Mouse (Mus musculus) embryonic stem cell, embryonic (primary cell): ENCODE data around the gene Nup93.

Experiments used
- CTCF ChIA-PET, 4 experiments: fragments of 300-600 bp in 2 of 4; fragments of 350-600 bp in 2 of 4; sonication (Branson Sonifier 250); formaldehyde crosslinking; loops; one replicate each; lab custom pipeline; 2022; ENCODE audit warnings: inconsistent platforms in 2 of 4; lab: Charles Lee
- POLR2A ChIA-PET, 4 experiments: fragments of 300-600 bp in 2 of 4; fragments of 350-600 bp in 2 of 4; sonication (Branson Sonifier 250); formaldehyde crosslinking; loops; one replicate each; lab custom pipeline; 2022; ENCODE audit warnings: antibody characterized with exemption in 4 of 4, inconsistent platforms in 1 of 4; lab: Charles Lee

Nup93 gene

GRCm38 (mm10) chr8:94273289-94273850 lies 59.0 kb downstream of the Nup93 start:
- CTCF ChIA-PET = no interaction called here
- POLR2A ChIA-PET = interaction anchor here in 2 of 4 experiments (0.6 to 1.3 kb wide), 2 partner anchors 10 to 393 kb away, joined by 3 read pairs; partner anchors contain the start of gene Arl2bp (in 1 of the 2)

- POLR2A ChIA-PET = interaction anchor here in 1 of 4 experiments (1.3 to 1.5 kb wide), 2 partner anchors 9 to 11 kb away, joined by 3 to 5 read pairs; no protein-coding TSS in a partner anchor
- CTCF ChIA-PET = no interaction called here
These were observed 59.7 kb downstream of the Nup93 start for GRCm38 (mm10) chr8:94274030-94274429.

- ChIA-PET POLR2A (no interaction called here), CTCF (interaction anchor here in 2 of 4 experiments (0.7 kb wide), 2 partner anchors 105 to 1258 kb away, joined by 3 read pairs; no protein-coding TSS in a partner anchor)
These were observed 63.9 kb downstream of the Nup93 start for GRCm38 (mm10) chr8:94278295-94278694.

- CTCF ChIA-PET = interaction anchor here in 2 of 4 experiments (0.6 kb wide), 2 partner anchors 639 to 1235 kb away, joined by 3 to 4 read pairs; no protein-coding TSS in a partner anchor
- POLR2A ChIA-PET = interaction anchor here in 1 of 4 experiments (0.6 to 2.2 kb wide), 3 partner anchors 10 to 66 kb away, joined by 3 to 7 read pairs (median 7); partner anchors contain the start of gene Nup93
These were observed 65.7 kb downstream of the Nup93 start for GRCm38 (mm10) chr8:94280001-94280613.

GRCm38 (mm10) chr8:94282453-94282985 lies 68.2 kb downstream of the Nup93 start:
- POLR2A ChIA-PET = interaction anchor here in 1 of 4 experiments (0.7 to 1.2 kb wide), 5 partner anchors 8 to 224 kb away, joined by 3 to 4 read pairs (median 3); no protein-coding TSS in a partner anchor
- CTCF ChIA-PET = no interaction called here

GRCm38 (mm10) chr8:94284204-94284603 lies 69.8 kb downstream of the Nup93 start:
- CTCF ChIA-PET = interaction anchor here in 1 of 4 experiments (1.0 kb wide), 1 partner anchor 22 kb away, joined by 3 read pairs; no protein-coding TSS in a partner anchor

GRCm38 (mm10) chr8:94290606-94291005 lies 76.2 kb downstream of the Nup93 start:
- CTCF ChIA-PET = no interaction called here
- POLR2A ChIA-PET = interaction anchor here in 1 of 4 experiments (0.6 kb wide), 1 partner anchor 93 kb away, joined by 4 read pairs; no protein-coding TSS in a partner anchor

More at GRCm38 (mm10) chr8:94284204-94284603, 69.8 kb downstream of the Nup93 start:
- POLR2A ChIA-PET = interaction anchor here in 1 of 4 experiments (1.2 to 1.6 kb wide), 2 partner anchors 10 to 32 kb away, joined by 3 to 5 read pairs; no protein-coding TSS in a partner anchor

GRCm38 (mm10) chr8:94292072-94292471 lies 77.7 kb downstream of the Nup93 start:
- ChIA-PET CTCF (no interaction called here), POLR2A (interaction anchor here in 3 of 4 experiments (0.6 to 1.4 kb wide), 3 partner anchors 20 to 76 kb away, joined by 3 read pairs; no protein-coding TSS in a partner anchor)

- CTCF ChIA-PET = no interaction called here
- POLR2A ChIA-PET = interaction anchor here in 2 of 4 experiments (0.9 to 1.4 kb wide), 2 partner anchors 21 to 31 kb away, joined by 3 read pairs; no protein-coding TSS in a partner anchor
These were observed 78.3 kb downstream of the Nup93 start for GRCm38 (mm10) chr8:94292626-94293025.

GRCm38 (mm10) chr8:94295687-94296086 lies 81.3 kb downstream of the Nup93 start:
- POLR2A ChIA-PET = interaction anchor here in 1 of 4 experiments (0.6 to 2.5 kb wide), 2 partner anchors 11 to 304 kb away, joined by 5 to 8 read pairs; no protein-coding TSS in a partner anchor

GRCm38 (mm10) chr8:94296312-94296991 lies 82.1 kb downstream of the Nup93 start:
- ChIA-PET CTCF (interaction anchor here in 1 of 4 experiments (0.7 kb wide), 1 partner anchor 196 kb away, joined by 4 read pairs; no protein-coding TSS in a partner anchor), POLR2A (interaction anchor here in 1 of 4 experiments (0.6 to 2.5 kb wide), 3 partner anchors 10 to 303 kb away, joined by 3 to 8 read pairs (median 5); no protein-coding TSS in a partner anchor)

More at GRCm38 (mm10) chr8:94295687-94296086, 81.3 kb downstream of the Nup93 start:
- CTCF ChIA-PET = interaction anchor here in 1 of 4 experiments (0.5 kb wide), 1 partner anchor 73 kb away, joined by 3 read pairs; no protein-coding TSS in a partner anchor

- CTCF ChIA-PET = interaction anchor here in 1 of 4 experiments (0.7 kb wide), 1 partner anchor 195 kb away, joined by 4 read pairs; no protein-coding TSS in a partner anchor
- POLR2A ChIA-PET = interaction anchor here in 1 of 4 experiments (0.9 to 2.5 kb wide), 2 partner anchors 9 to 28 kb away, joined by 3 to 8 read pairs; no protein-coding TSS in a partner anchor
These were observed 82.7 kb downstream of the Nup93 start for GRCm38 (mm10) chr8:94297101-94297500.

- POLR2A ChIA-PET = interaction anchor here in 2 of 4 experiments (0.6 to 1.2 kb wide), 5 partner anchors 12 to 110 kb away, joined by 3 read pairs; partner anchors contain the start of gene Nup93 (in 1 of the 2)
- CTCF ChIA-PET = interaction anchor here in 1 of 4 experiments (0.6 kb wide), 1 partner anchor 199 kb away, joined by 6 read pairs; no protein-coding TSS in a partner anchor
These were observed 86.4 kb downstream of the Nup93 start for GRCm38 (mm10) chr8:94300809-94301208.

GRCm38 (mm10) chr8:94304412-94304811 lies 90.0 kb downstream of the Nup93 start:
- ChIA-PET CTCF (interaction anchor here in 1 of 4 experiments (0.8 kb wide), 1 partner anchor 137 kb away, joined by 3 read pairs; no protein-coding TSS in a partner anchor), POLR2A (interaction anchor here in 1 of 4 experiments (1.2 to 1.7 kb wide), 3 partner anchors 11 to 87 kb away, joined by 3 to 4 read pairs (median 3); no protein-coding TSS in a partner anchor)

- POLR2A ChIA-PET = interaction anchor here in 1 of 4 experiments (1.6 to 2.2 kb wide), 2 partner anchors 10 kb away, joined by 3 to 8 read pairs; no protein-coding TSS in a partner anchor
- CTCF ChIA-PET = no interaction called here
These were observed 92.7 kb downstream of the Nup93 start for GRCm38 (mm10) chr8:94306989-94307513.

GRCm38 (mm10) chr8:94307652-94308051 lies 93.3 kb downstream of the Nup93 start:
- ChIA-PET POLR2A (interaction anchor here in 1 of 4 experiments (1.6 to 2.2 kb wide), 2 partner anchors 9 to 11 kb away, joined by 3 to 8 read pairs; no protein-coding TSS in a partner anchor), CTCF (no interaction called here)

GRCm38 (mm10) chr8:94314069-94314468 lies 99.7 kb downstream of the Nup93 start:
- ChIA-PET CTCF (interaction anchor here in 2 of 4 experiments (0.6 to 1.8 kb wide), 3 partner anchors 17 to 172 kb away, joined by 3 to 5 read pairs (median 4); no protein-coding TSS in a partner anchor), POLR2A (interaction anchor here in 1 of 4 experiments (1.4 kb wide), 1 partner anchor 11 kb away, joined by 3 read pairs; no protein-coding TSS in a partner anchor)
